Mouse (Mus musculus): ENCODE results near the gene Atp5d.
A peak's percentile ranks its signal among the peaks of the same experiment; 100 is the strongest.

Gene Atp5d

GRCm38 (mm10) chr10:80114341-80115284, 23.8 kb upstream of the Atp5d start:
- H3K4me1 ChIP-seq (replicated peaks; ENCODE audit: low read depth, low read length) = peaks cover 56% of the 10 kb centered on the region
- no peaks in the 10 kb centered on the region for H3K9me3 ChIP-seq (ENCODE audit: low read length)
- H3K4me3 ChIP-seq (replicated peaks; ENCODE audit: low read length) = peak overlapping the region; percentile 89
- H3K27me3 ChIP-seq (ENCODE audit: insufficient read depth, low read length) = no peaks in the 10 kb centered on the region
- TF ChIP-seq POU5F1 (IDR thresholded peaks at IDR 0.05; ENCODE audit: borderline replicate concordance, low read length) (no peak), CTCF (conservative IDR thresholded peaks at IDR 0.05; ENCODE audit: low read length) (peak; percentile 93)
- peaks cover 31% of the 10 kb centered on the region for H3K36me3 ChIP-seq (ENCODE audit: insufficient read depth, low read length)

- Histone ChIP-seq H3K36me3 (ENCODE audit: insufficient read depth, low read length) (peaks cover 39% of the 10 kb centered on the region), H3K27me3 (ENCODE audit: insufficient read depth, low read length) (no peaks in the 10 kb centered on the region), H3K4me1 (replicated peaks; ENCODE audit: low read depth, low read length) (peaks cover 58% of the 10 kb centered on the region), H3K4me3 (replicated peaks; ENCODE audit: low read length) (peak within 1 kb of the TSS; percentile 100), H3K9me3 (ENCODE audit: low read length) (no peaks in the 10 kb centered on the region)
- no peak for TF ChIP-seq CTCF (conservative IDR thresholded peaks at IDR 0.05; ENCODE audit: low read length)
- no peak for TF ChIP-seq POU5F1 (IDR thresholded peaks at IDR 0.05; ENCODE audit: borderline replicate concordance, low read length)
- no peak for TF ChIP-seq NANOG (IDR thresholded peaks at IDR 0.05; ENCODE audit: borderline replicate concordance, low read length)
These were observed 23.0 kb upstream of the Atp5d start, which contains the start of gene Stk11 for GRCm38 (mm10) chr10:80115290-80115943. Gene Stk11 (plus strand): TSS chr10:80115803.

- Histone ChIP-seq H3K9me3 (ENCODE audit: low read length) (no peaks in the 10 kb centered on the region), H3K4me3 (replicated peaks; ENCODE audit: low read length) (peak overlapping the region; percentile 100), H3K27me3 (ENCODE audit: insufficient read depth, low read length) (no peaks in the 10 kb centered on the region), H3K36me3 (ENCODE audit: insufficient read depth, low read length) (peaks cover 45% of the 10 kb centered on the region), H3K4me1 (replicated peaks; ENCODE audit: low read depth, low read length) (peaks cover 61% of the 10 kb centered on the region)
- TF ChIP-seq POU5F1 (IDR thresholded peaks at IDR 0.05; ENCODE audit: borderline replicate concordance, low read length) = no peak
- no peak for TF ChIP-seq CTCF (conservative IDR thresholded peaks at IDR 0.05; ENCODE audit: low read length)
- no peak for TF ChIP-seq NANOG (IDR thresholded peaks at IDR 0.05; ENCODE audit: borderline replicate concordance, low read length)
These were observed 22.5 kb upstream of the Atp5d start for GRCm38 (mm10) chr10:80115944-80116335.

- Histone ChIP-seq H3K36me3 (ENCODE audit: insufficient read depth, low read length) (peaks cover 51% of the 10 kb centered on the region), H3K4me1 (replicated peaks; ENCODE audit: low read depth, low read length) (peaks cover 62% of the 10 kb centered on the region), H3K4me3 (replicated peaks; ENCODE audit: low read length) (peak overlapping the region; percentile 100), H3K9me3 (ENCODE audit: low read length) (no peaks in the 10 kb centered on the region), H3K27me3 (ENCODE audit: insufficient read depth, low read length) (no peaks in the 10 kb centered on the region)
- TF ChIP-seq CTCF (conservative IDR thresholded peaks at IDR 0.05; ENCODE audit: low read length) (no peak), NANOG (IDR thresholded peaks at IDR 0.05; ENCODE audit: borderline replicate concordance, low read length) (no peak), POU5F1 (IDR thresholded peaks at IDR 0.05; ENCODE audit: borderline replicate concordance, low read length) (no peak)
These were observed 21.9 kb upstream of the Atp5d start for GRCm38 (mm10) chr10:80116563-80116926.

GRCm38 (mm10) chr10:80116927-80117691, 21.3 kb upstream of the Atp5d start:
- Histone ChIP-seq H3K4me1 (replicated peaks; ENCODE audit: low read depth, low read length) (peaks cover 67% of the 10 kb centered on the region), H3K36me3 (ENCODE audit: insufficient read depth, low read length) (peaks cover 56% of the 10 kb centered on the region), H3K4me3 (replicated peaks; ENCODE audit: low read length) (peak overlapping the region; percentile 100), H3K27me3 (ENCODE audit: insufficient read depth, low read length) (no peaks in the 10 kb centered on the region), H3K9me3 (ENCODE audit: low read length) (no peaks in the 10 kb centered on the region)
- TF ChIP-seq CTCF (conservative IDR thresholded peaks at IDR 0.05; ENCODE audit: low read length) (no peak), POU5F1 (IDR thresholded peaks at IDR 0.05; ENCODE audit: borderline replicate concordance, low read length) (no peak), NANOG (IDR thresholded peaks at IDR 0.05; ENCODE audit: borderline replicate concordance, low read length) (no peak)

GRCm38 (mm10) chr10:80117736-80118135, 20.7 kb upstream of the Atp5d start:
- Histone ChIP-seq H3K4me3 (replicated peaks; ENCODE audit: low read length) (peak overlapping the region; percentile 100), H3K27me3 (ENCODE audit: insufficient read depth, low read length) (no peaks in the 10 kb centered on the region), H3K4me1 (replicated peaks; ENCODE audit: low read depth, low read length) (peaks cover 72% of the 10 kb centered on the region), H3K36me3 (ENCODE audit: insufficient read depth, low read length) (peaks cover 62% of the 10 kb centered on the region), H3K9me3 (ENCODE audit: low read length) (no peaks in the 10 kb centered on the region)
- TF ChIP-seq POU5F1 (IDR thresholded peaks at IDR 0.05; ENCODE audit: borderline replicate concordance, low read length) (no peak), CTCF (conservative IDR thresholded peaks at IDR 0.05; ENCODE audit: low read length) (no peak), NANOG (IDR thresholded peaks at IDR 0.05; ENCODE audit: borderline replicate concordance, low read length) (no peak)

- no peaks in the 10 kb centered on the region for H3K9me3 ChIP-seq (ENCODE audit: low read length)
- H3K4me3 ChIP-seq (replicated peaks; ENCODE audit: low read length) = peak overlapping the region; percentile 100
- TF ChIP-seq NANOG (IDR thresholded peaks at IDR 0.05; ENCODE audit: borderline replicate concordance, low read length) = no peak
- TF ChIP-seq CTCF (conservative IDR thresholded peaks at IDR 0.05; ENCODE audit: low read length) = no peak
- TF ChIP-seq POU5F1 (IDR thresholded peaks at IDR 0.05; ENCODE audit: borderline replicate concordance, low read length) = no peak
These were observed 19.9 kb upstream of the Atp5d start for GRCm38 (mm10) chr10:80118552-80118951.

GRCm38 (mm10) chr10:80120146-80120545, 18.3 kb upstream of the Atp5d start:
- H3K27me3 ChIP-seq (ENCODE audit: insufficient read depth, low read length) = no peaks in the 10 kb centered on the region
- no peaks in the 10 kb centered on the region for H3K9me3 ChIP-seq (ENCODE audit: low read length)
- H3K4me1 ChIP-seq (replicated peaks; ENCODE audit: low read depth, low read length) = peaks cover 82% of the 10 kb centered on the region
- 0 out of 2 replicates have a peak overlapping the region, but pooled peaks have one; percentile 13 for H3K4me3 ChIP-seq (replicated peaks; ENCODE audit: low read length)
- peaks cover 86% of the 10 kb centered on the region for H3K36me3 ChIP-seq (ENCODE audit: insufficient read depth, low read length)
- TF ChIP-seq POU5F1 (IDR thresholded peaks at IDR 0.05; ENCODE audit: borderline replicate concordance, low read length) (no peak), CTCF (conservative IDR thresholded peaks at IDR 0.05; ENCODE audit: low read length) (no peak), NANOG (IDR thresholded peaks at IDR 0.05; ENCODE audit: borderline replicate concordance, low read length) (no peak)

More at GRCm38 (mm10) chr10:80118552-80118951, 19.9 kb upstream of the Atp5d start:
- peaks cover 70% of the 10 kb centered on the region for H3K36me3 ChIP-seq (ENCODE audit: insufficient read depth, low read length)
- peaks cover 76% of the 10 kb centered on the region for H3K4me1 ChIP-seq (replicated peaks; ENCODE audit: low read depth, low read length)
- H3K27me3 ChIP-seq (ENCODE audit: insufficient read depth, low read length) = no peaks in the 10 kb centered on the region

All from E14TG2a.4 (cell line).